Mouse (Mus musculus) left cerebral cortex, postnatal 10 days (tissue): ENCODE results near the gene Thoc3. TPM values are rescaled to one million over a fixed set of nuclear protein-coding genes. Genes with fewer than 3 reads are reported as not detected.

ENCODE experiments used
- total RNA-seq, 2 experiments: library from RNA; stranded (reverse); gene quantifications; 2 replicates each; pipeline ENCODE4 v1.2.3; 2021

Thoc3 gene
- total RNA-seq, 2 experiments from 2014 or later: 41.3 to 41.4 TPM

Other genes starting within 250 kb of the Thoc3 start
- 100 to 1,000 TPM; 641 to 656 TPM for gene Cplx2, start 97.5 kb downstream of the Thoc3 start, total RNA-seq
- gene Simc1, start 34.9 kb upstream of the Thoc3 start, total RNA-seq: 10 to 100 TPM; 17.4 to 19.9 TPM
- gene 4833439L19Rik, start 96.6 kb upstream of the Thoc3 start, total RNA-seq: 100 to 1,000 TPM; 137 to 152 TPM
- 10 to 100 TPM; 37.0 to 39.9 TPM for gene Arl10, start 106.2 kb upstream of the Thoc3 start, total RNA-seq
- 10 to 100 TPM; 32.1 to 34.8 TPM for gene Nop16, start 121.2 kb upstream of the Thoc3 start, total RNA-seq
- gene Higd2a, start 121.4 kb upstream of the Thoc3 start, total RNA-seq: 100 to 1,000 TPM; 156 to 168 TPM
- gene Cltb, start 142.5 kb upstream of the Thoc3 start, total RNA-seq: 100 to 1,000 TPM; 325 to 333 TPM
- 10 to 100 TPM; 49.5 to 57.1 TPM for gene Faf2, start 152.9 kb upstream of the Thoc3 start, total RNA-seq
- gene Rnf44, start 225.1 kb upstream of the Thoc3 start, total RNA-seq: 100 to 1,000 TPM in 1 of 2 experiments, 10 to 100 TPM in 1; 97.4 to 102 TPM
- under 1 TPM; 0.34 to 0.51 TPM for gene Cdhr2, start 232.6 kb upstream of the Thoc3 start, total RNA-seq